Mouse (Mus musculus): ENCODE data around the gene Ddo. TPM values are rescaled to one million over a fixed set of nuclear protein-coding genes. Genes with fewer than 3 reads are reported as not detected.

Gene Ddo
- polyA plus RNA-seq, 1 experiment: 11.3 TPM

GRCm38 (mm10) chr10:40630961-40631360 is 1.1 kb downstream of the Ddo start:
- WGBS: 64% methylated on average over 9 of the region's 9 CpGs
- H3K4me1 ChIP-seq (ENCODE audit: control insufficient read depth, insufficient read depth, low read length): no peaks in the 10 kb centered on the region; the same call in 1 of the 2 replicates
- TF ChIP-seq CTCF (IDR thresholded peaks at IDR 0.05; ENCODE audit: insufficient read depth, low read length): no peak
- TF ChIP-seq POLR2A (IDR thresholded peaks at IDR 0.05; ENCODE audit: borderline replicate concordance, extremely low read depth, low read depth, low read length): no peak
- no peak for DNase-seq
- H3K4me3 ChIP-seq (replicated peaks; ENCODE audit: extremely low read depth, low read depth, low read length): no peak overlapping the region

- 80% methylated on average over 3 of the region's 3 CpGs for WGBS
- TF ChIP-seq CTCF (IDR thresholded peaks at IDR 0.05; ENCODE audit: insufficient read depth, low read length) (no peak), POLR2A (IDR thresholded peaks at IDR 0.05; ENCODE audit: borderline replicate concordance, extremely low read depth, low read depth, low read length) (no peak)
- DNase-seq: no peak
- no peaks in the 10 kb centered on the region; the same call in 1 of the 2 replicates for H3K4me1 ChIP-seq (ENCODE audit: control insufficient read depth, insufficient read depth, low read length)
- no peak overlapping the region for H3K4me3 ChIP-seq (replicated peaks; ENCODE audit: extremely low read depth, low read depth, low read length)
These were observed 2.3 kb downstream of the Ddo start for GRCm38 (mm10) chr10:40632087-40632486.

- WGBS: 46% methylated on average over 10 of the region's 10 CpGs
- no peak for TF ChIP-seq CTCF (IDR thresholded peaks at IDR 0.05; ENCODE audit: insufficient read depth, low read length)
- no peak for TF ChIP-seq POLR2A (IDR thresholded peaks at IDR 0.05; ENCODE audit: borderline replicate concordance, extremely low read depth, low read depth, low read length)
- DNase-seq: no peak
- Histone ChIP-seq H3K4me3 (replicated peaks; ENCODE audit: extremely low read depth, low read depth, low read length) (no peak overlapping the region), H3K4me1 (ENCODE audit: control insufficient read depth, insufficient read depth, low read length) (no peaks in the 10 kb centered on the region)
These were observed 7.5 kb downstream of the Ddo start for GRCm38 (mm10) chr10:40637331-40637730.

- TF ChIP-seq POLR2A (IDR thresholded peaks at IDR 0.05; ENCODE audit: borderline replicate concordance, extremely low read depth, low read depth, low read length) (no peak), CTCF (IDR thresholded peaks at IDR 0.05; ENCODE audit: insufficient read depth, low read length) (no peak)
- 69% methylated on average over 7 of the region's 7 CpGs for WGBS
- no peaks in the 10 kb centered on the region for H3K4me1 ChIP-seq (ENCODE audit: control insufficient read depth, insufficient read depth, low read length)
- no peak for DNase-seq
- no peak overlapping the region for H3K4me3 ChIP-seq (replicated peaks; ENCODE audit: extremely low read depth, low read depth, low read length)
These were observed 8.5 kb downstream of the Ddo start for GRCm38 (mm10) chr10:40638276-40638675.

- 72% methylated on average over 26 of the region's 26 CpGs for WGBS
- TF ChIP-seq POLR2A (IDR thresholded peaks at IDR 0.05; ENCODE audit: borderline replicate concordance, extremely low read depth, low read depth, low read length) (no peak), CTCF (IDR thresholded peaks at IDR 0.05; ENCODE audit: insufficient read depth, low read length) (no peak)
- Histone ChIP-seq H3K4me1 (ENCODE audit: control insufficient read depth, insufficient read depth, low read length) (no peaks in the 10 kb centered on the region), H3K4me3 (replicated peaks; ENCODE audit: extremely low read depth, low read depth, low read length) (no peak overlapping the region)
- DNase-seq: no peak
These were observed 9.3 kb downstream of the Ddo start for GRCm38 (mm10) chr10:40638823-40639819.

- H3K4me3 ChIP-seq (replicated peaks; ENCODE audit: extremely low read depth, low read depth, low read length): no peak overlapping the region
- no peak for DNase-seq
- no peak for TF ChIP-seq CTCF (IDR thresholded peaks at IDR 0.05; ENCODE audit: insufficient read depth, low read length)
- 90% methylated on average over 4 of the region's 4 CpGs for WGBS
- H3K4me1 ChIP-seq (ENCODE audit: control insufficient read depth, insufficient read depth, low read length): no peaks in the 10 kb centered on the region
These were observed 10.6 kb downstream of the Ddo start for GRCm38 (mm10) chr10:40640406-40640805.

GRCm38 (mm10) chr10:40641901-40642300 is 12.1 kb downstream of the Ddo start:
- no peak for TF ChIP-seq CTCF (IDR thresholded peaks at IDR 0.05; ENCODE audit: insufficient read depth, low read length)
- TF ChIP-seq POLR2A (IDR thresholded peaks at IDR 0.05; ENCODE audit: borderline replicate concordance, extremely low read depth, low read depth, low read length): no peak
- no peak overlapping the region for H3K4me3 ChIP-seq (replicated peaks; ENCODE audit: extremely low read depth, low read depth, low read length)
- no peak for DNase-seq
- WGBS: 81% methylated on average over 7 of the region's 7 CpGs
- H3K4me1 ChIP-seq (ENCODE audit: control insufficient read depth, insufficient read depth, low read length): no peaks in the 10 kb centered on the region

GRCm38 (mm10) chr10:40643126-40643525 is 13.3 kb downstream of the Ddo start:
- no peak overlapping the region for H3K4me3 ChIP-seq (replicated peaks; ENCODE audit: extremely low read depth, low read depth, low read length)
- H3K4me1 ChIP-seq (ENCODE audit: control insufficient read depth, insufficient read depth, low read length): no peaks in the 10 kb centered on the region
- WGBS: 68% methylated on average over 5 of the region's 5 CpGs
- no peak for TF ChIP-seq CTCF (IDR thresholded peaks at IDR 0.05; ENCODE audit: insufficient read depth, low read length)
- no peak for TF ChIP-seq POLR2A (IDR thresholded peaks at IDR 0.05; ENCODE audit: borderline replicate concordance, extremely low read depth, low read depth, low read length)
- DNase-seq: no peak

GRCm38 (mm10) chr10:40644456-40644855 is 14.6 kb downstream of the Ddo start:
- Histone ChIP-seq H3K4me1 (ENCODE audit: control insufficient read depth, insufficient read depth, low read length) (no peaks in the 10 kb centered on the region), H3K4me3 (replicated peaks; ENCODE audit: extremely low read depth, low read depth, low read length) (no peak overlapping the region)
- no peak for DNase-seq
- WGBS: 57% methylated on average over 9 of the region's 9 CpGs
- no peak for TF ChIP-seq CTCF (IDR thresholded peaks at IDR 0.05; ENCODE audit: insufficient read depth, low read length)
- TF ChIP-seq POLR2A (IDR thresholded peaks at IDR 0.05; ENCODE audit: borderline replicate concordance, extremely low read depth, low read depth, low read length): no peak

GRCm38 (mm10) chr10:40645346-40645745 is 15.5 kb downstream of the Ddo start:
- no peaks in the 10 kb centered on the region for H3K4me1 ChIP-seq (ENCODE audit: control insufficient read depth, insufficient read depth, low read length)
- TF ChIP-seq CTCF (IDR thresholded peaks at IDR 0.05; ENCODE audit: insufficient read depth, low read length) (no peak), POLR2A (IDR thresholded peaks at IDR 0.05; ENCODE audit: borderline replicate concordance, extremely low read depth, low read depth, low read length) (no peak)
- DNase-seq: no peak
- no peak overlapping the region for H3K4me3 ChIP-seq (replicated peaks; ENCODE audit: extremely low read depth, low read depth, low read length)
- 73% methylated on average over 1 of the region's 1 CpGs for WGBS
